Mouse (Mus musculus): ENCODE results near the gene Cdk2ap2.

DNA sequence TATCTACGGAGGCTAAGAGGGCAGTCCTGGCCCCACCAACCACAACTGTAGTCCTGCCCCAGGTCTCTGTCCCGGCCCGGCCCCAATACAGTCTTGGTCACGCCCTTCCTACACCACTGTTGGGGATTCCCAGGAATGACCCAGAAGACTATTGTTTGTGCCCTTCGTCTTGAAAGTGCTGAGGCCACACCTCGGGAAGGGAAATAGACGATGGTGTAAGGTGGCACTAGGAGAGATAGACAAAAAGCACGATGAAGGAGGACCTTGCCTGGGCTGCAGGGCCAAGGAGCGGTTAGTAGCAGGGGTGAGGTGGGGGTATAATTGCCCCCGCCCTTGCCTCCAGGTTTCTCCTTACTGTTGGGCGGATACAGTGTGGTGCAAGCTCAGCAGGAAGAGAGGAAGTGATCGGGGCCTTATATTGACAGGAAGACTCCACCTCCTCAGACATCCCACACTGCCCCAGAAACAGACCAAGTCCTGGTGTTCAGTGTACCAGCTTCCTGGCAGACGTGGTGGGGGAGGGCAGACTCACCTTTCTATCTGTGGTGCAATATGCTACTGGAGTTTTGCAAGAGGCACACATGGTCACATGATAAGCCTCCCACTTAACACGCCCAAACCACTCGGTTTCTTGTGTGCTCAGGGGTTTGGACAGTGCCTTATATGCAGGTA is 37.8 kb upstream of the Cdk2ap2 start, which contains the start of gene Gstp3:
- no peak for TF ChIP-seq CTCF (IDR thresholded peaks at IDR 0.05; ENCODE audit: low read depth)
- peak; percentile 87 for TF ChIP-seq EP300 (IDR thresholded peaks at IDR 0.05; ENCODE audit: low read depth)
